Mouse (Mus musculus) forebrain, embryonic 16.5 days (tissue): Measurements from ENCODE around the gene Klhl31. TPM values are rescaled to one million over a fixed set of nuclear protein-coding genes. Genes with fewer than 3 reads are reported as not detected.

Source experiments
- ATAC-seq: fragments of 200-750 bp; cut with Nextera tagmentation; 2 replicates; pipeline ENCODE4 v1.8.0; 2017; ENCODE audit warnings: mild to moderate bottlenecking, moderate library complexity
- H3K27ac ChIP-seq: fragments of 300-500 bp; sonication (generic); 2 replicates; pipeline ENCODE4 v1.5.1; 2014; ENCODE audit warnings: low read length, control low read depth
- H3K27me3 ChIP-seq: fragments of 300-500 bp; sonication (generic); replicated peaks from 2 replicates; pipeline ENCODE4 v1.6.1; 2014; ENCODE audit warnings: low read length; ENCODE audit not compliant: control insufficient read depth, insufficient read depth
- H3K36me3 ChIP-seq: fragments of 300-500 bp; sonication (generic); 2 replicates; pipeline ENCODE4 v1.6.1; 2014; ENCODE audit not compliant: control insufficient read depth, insufficient read depth
- H3K4me1 ChIP-seq: fragments of 300-500 bp; sonication (generic); replicated peaks from 2 replicates; pipeline ENCODE4 v1.6.1; 2014; ENCODE audit warnings: low read length; ENCODE audit not compliant: control insufficient read depth, insufficient read depth
- H3K4me2 ChIP-seq: fragments of 300-500 bp; sonication (generic); 2 replicates; pipeline ENCODE4 v1.6.1; 2014; ENCODE audit warnings: mild to moderate bottlenecking, low read length, control low read depth
- H3K4me3 ChIP-seq: fragments of 300-500 bp; sonication (generic); replicated peaks from 2 replicates; pipeline ENCODE4 v1.5.1; 2014; ENCODE audit warnings: mild to moderate bottlenecking, low read length, control low read depth
- H3K9ac ChIP-seq: fragments of 300-500 bp; sonication (generic); replicated peaks from 2 replicates; pipeline ENCODE4 v1.6.1; 2014; ENCODE audit warnings: low read depth, low read length, control low read depth
- H3K9me3 ChIP-seq: fragments of 300-500 bp; sonication (generic); 2 replicates; pipeline ENCODE4 v1.6.1; 2016; ENCODE audit warnings: low read length; ENCODE audit not compliant: control insufficient read depth
- WGBS: fragments of 180-500 bp; shearing (Covaris S2); extraction: QIAGEN DNeasy Blood & Tissue Kit; methylation state at CpG from one replicate; pipeline ENCODE4 v1.1.7; 2014; 5-methylcytosine and 5-hydroxymethylcytosine counted together
- polyA plus RNA-seq: library from polyadenylated mRNA; unstranded; fragments of >200 nt; fragmentation: Nextera tagmentation; extraction: Ambion mirVana; gene quantifications from 2 replicates; pipeline ENCODE4 v1.2.1, GENCODE M21; 2015

Klhl31 gene
- polyA plus RNA-seq, 1 experiment from 2014 or later = 0.04 TPM

- no peaks in the 10 kb centered on the region for H3K36me3 ChIP-seq
- no peak overlapping the region for H3K4me3 ChIP-seq
- H3K9ac ChIP-seq = no peak overlapping the region
- no peak overlapping the region for H3K4me2 ChIP-seq
- WGBS = 90% methylated on average over 5 of the region's 5 CpGs
- no peak overlapping the region for H3K27ac ChIP-seq
- H3K27me3 ChIP-seq = no peaks in the 10 kb centered on the region
- H3K9me3 ChIP-seq = no peaks in the 10 kb centered on the region
- no peak for ATAC-seq
- no peaks in the 10 kb centered on the region for H3K4me1 ChIP-seq
Observed at GRCm38 (mm10) chr9:77636003-77636402, 297 bp upstream of the Klhl31 start.

GRCm38 (mm10) chr9:77637357-77637756, 1.1 kb downstream of the Klhl31 start:
- Histone ChIP-seq H3K27ac (no peak overlapping the region), H3K36me3 (no peaks in the 10 kb centered on the region), H3K4me1 (no peaks in the 10 kb centered on the region), H3K27me3 (no peaks in the 10 kb centered on the region), H3K4me3 (no peak overlapping the region), H3K9ac (no peak overlapping the region), H3K9me3 (no peaks in the 10 kb centered on the region), H3K4me2 (no peak overlapping the region)
- WGBS = 92% methylated on average over 10 of the region's 10 CpGs
- no peak for ATAC-seq

GRCm38 (mm10) chr9:77645176-77645575, 8.9 kb downstream of the Klhl31 start:
- no peaks in the 10 kb centered on the region for H3K4me1 ChIP-seq
- ATAC-seq = no peak
- H3K4me3 ChIP-seq = no peak overlapping the region
- H3K27me3 ChIP-seq = no peaks in the 10 kb centered on the region
- no peak overlapping the region for H3K9ac ChIP-seq
- H3K36me3 ChIP-seq = no peaks in the 10 kb centered on the region
- no peaks in the 10 kb centered on the region for H3K9me3 ChIP-seq
- H3K27ac ChIP-seq = no peak overlapping the region
- no peak overlapping the region for H3K4me2 ChIP-seq
- WGBS = 56% methylated on average over 2 of the region's 2 CpGs

GRCm38 (mm10) chr9:77651847-77652246, 15.5 kb downstream of the Klhl31 start:
- Histone ChIP-seq H3K27ac (no peak overlapping the region), H3K4me1 (peaks cover 9% of the 10 kb centered on the region), H3K4me2 (no peak overlapping the region), H3K4me3 (no peak overlapping the region), H3K9ac (no peak overlapping the region), H3K36me3 (no peaks in the 10 kb centered on the region), H3K9me3 (no peaks in the 10 kb centered on the region), H3K27me3 (no peaks in the 10 kb centered on the region; the same call in 1 of the 2 replicates)
- ATAC-seq = no peak
- 44% methylated on average over 7 of the region's 7 CpGs for WGBS

GRCm38 (mm10) chr9:77653907-77654306, 17.6 kb downstream of the Klhl31 start:
- Histone ChIP-seq H3K4me2 (no peak overlapping the region), H3K27ac (no peak overlapping the region), H3K9ac (no peak overlapping the region), H3K4me3 (no peak overlapping the region), H3K36me3 (no peaks in the 10 kb centered on the region), H3K9me3 (no peaks in the 10 kb centered on the region), H3K27me3 (no peaks in the 10 kb centered on the region; the same call in 1 of the 2 replicates), H3K4me1 (peaks cover 9% of the 10 kb centered on the region)
- WGBS = 86% methylated on average over 3 of the region's 3 CpGs
- ATAC-seq = no peak

- Histone ChIP-seq H3K27me3 (no peaks in the 10 kb centered on the region; the same call in 1 of the 2 replicates), H3K4me3 (peak overlapping the region; percentile 65), H3K4me2 (peak overlapping the region; percentile 98), H3K36me3 (no peaks in the 10 kb centered on the region), H3K9me3 (no peaks in the 10 kb centered on the region), H3K27ac (no peak overlapping the region), H3K9ac (peak overlapping the region; percentile 63), H3K4me1 (peaks cover 9% of the 10 kb centered on the region)
- WGBS = under 1% methylated on average over 78 of the region's 85 CpGs
- peak; percentile 92 for ATAC-seq
Observed at GRCm38 (mm10) chr9:77655181-77655934, 19.1 kb downstream of the Klhl31 start.

- Histone ChIP-seq H3K27me3 (no peaks in the 10 kb centered on the region; the same call in 1 of the 2 replicates), H3K4me1 (peaks cover 9% of the 10 kb centered on the region), H3K36me3 (no peaks in the 10 kb centered on the region), H3K9me3 (no peaks in the 10 kb centered on the region), H3K4me3 (peak overlapping the region; percentile 65), H3K9ac (peak overlapping the region; percentile 63; the same call in 1 of the 2 replicates), H3K27ac (no peak overlapping the region), H3K4me2 (peak overlapping the region; percentile 98)
- 0% methylated on average over 7 of the region's 7 CpGs for WGBS
- ATAC-seq = peak; percentile 69
Observed at GRCm38 (mm10) chr9:77655935-77656288, 19.6 kb downstream of the Klhl31 start.

- Histone ChIP-seq H3K9me3 (no peaks in the 10 kb centered on the region), H3K9ac (no peak overlapping the region), H3K27me3 (no peaks in the 10 kb centered on the region), H3K4me2 (no peak overlapping the region), H3K4me1 (no peaks in the 10 kb centered on the region), H3K4me3 (no peak overlapping the region), H3K36me3 (no peaks in the 10 kb centered on the region), H3K27ac (no peak overlapping the region)
- WGBS = 75% methylated on average over 3 of the region's 3 CpGs
- no peak for ATAC-seq
Observed at GRCm38 (mm10) chr9:77662917-77663316, 26.6 kb downstream of the Klhl31 start.

GRCm38 (mm10) chr9:77670095-77670494, 33.8 kb downstream of the Klhl31 start:
- ATAC-seq = no peak
- WGBS = 80% methylated on average over 6 of the region's 6 CpGs
- no peak overlapping the region for H3K9ac ChIP-seq
- H3K4me3 ChIP-seq = no peak overlapping the region
- H3K9me3 ChIP-seq = peaks cover 4% of the 10 kb centered on the region; the same call in 1 of the 2 replicates
- H3K27me3 ChIP-seq = no peaks in the 10 kb centered on the region
- H3K4me1 ChIP-seq = no peaks in the 10 kb centered on the region
- H3K36me3 ChIP-seq = no peaks in the 10 kb centered on the region
- H3K4me2 ChIP-seq = no peak overlapping the region
- no peak overlapping the region for H3K27ac ChIP-seq
